Mouse (Mus musculus) G1E (cell line): ENCODE data around the gene Asic2.

Source experiments
- CTCF ChIP-seq: IDR thresholded peaks from 2 replicates; pipeline ENCODE4 v1.5.1; 2012; ENCODE audit warnings: low read depth, low read length, inconsistent platforms, mixed read lengths
- GATA1 ChIP-seq: IDR thresholded peaks from 2 replicates; pipeline ENCODE4 v1.6.1; 2012; ENCODE audit warnings: borderline replicate concordance, low read length, inconsistent platforms, mixed read lengths

- TF ChIP-seq GATA1 (no peak), CTCF (no peak)
Measured at GRCm38 (mm10) chr11:81153161-81153840, 815.0 kb downstream of the Asic2 start.
